Mouse (Mus musculus): Measurements from ENCODE around the gene Tmc6.
A peak's percentile ranks its signal among the peaks of the same experiment; 100 is the strongest.
"Not testable (repeated sequence)": the region's sequence is repeated elsewhere in the genome, so short reads cannot be mapped to it uniquely, and the experiment has no call there.

Tmc6 gene

GRCm38 (mm10) chr11:117809407-117810311 lies 27.7 kb upstream of the Tmc6 start, which contains the start of the genes Gm20708 and Syngr2:
Gene Gm20708 (plus strand): TSS chr11:117809668.
Gene Syngr2 (plus strand): TSS chr11:117809668.
- DNase-seq = peak; percentile 83

- no peak for DNase-seq
Observed at GRCm38 (mm10) chr11:117806781-117807180, 24.8 kb upstream of the Tmc6 start.

- DNase-seq = no peak
Observed at GRCm38 (mm10) chr11:117803166-117803688, 21.2 kb upstream of the Tmc6 start.

GRCm38 (mm10) chr11:117801650-117802049 lies 19.7 kb upstream of the Tmc6 start:
- DNase-seq = no peak

DNA sequence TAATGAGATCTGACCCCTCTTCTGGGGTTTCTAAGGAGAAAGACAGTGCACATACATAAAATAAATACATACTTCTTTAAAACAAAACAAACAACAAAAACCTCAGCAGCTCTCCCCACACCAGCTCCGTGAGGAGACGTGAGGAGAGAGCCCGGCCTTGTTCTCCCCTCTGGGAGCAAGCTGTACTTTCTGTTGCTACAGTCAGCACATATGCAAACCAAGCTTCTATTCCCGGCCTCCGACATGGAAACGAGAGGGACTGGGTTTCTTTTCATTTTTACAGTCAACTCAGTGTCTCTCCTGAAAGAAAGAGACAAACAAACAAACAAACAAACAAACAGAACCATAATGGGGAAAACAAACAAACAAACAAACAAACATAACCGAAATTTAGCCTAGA lies 18.0 kb upstream of the Tmc6 start:
- DNase-seq = no peak

DNA sequence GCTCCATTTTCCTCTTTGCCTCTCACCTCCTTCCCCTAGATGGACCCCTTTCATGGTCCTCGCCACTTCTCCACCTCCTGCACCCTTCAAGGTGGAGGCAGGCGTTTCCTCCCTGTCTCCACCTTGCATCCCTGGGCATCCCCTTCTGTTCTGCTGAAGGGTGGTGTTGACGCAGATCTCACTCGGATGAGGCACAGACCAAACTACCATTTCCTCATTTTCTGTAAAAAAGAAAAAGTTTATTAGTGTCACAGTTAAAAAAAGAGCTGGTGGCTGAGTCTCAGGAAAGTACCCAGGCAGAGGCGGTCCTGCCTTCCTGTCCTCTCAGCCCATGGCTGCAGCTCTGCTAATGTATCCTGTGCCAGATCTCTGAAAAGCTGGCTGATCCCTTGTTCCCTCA lies 17.2 kb upstream of the Tmc6 start:
- DNase-seq = no peak

GRCm38 (mm10) chr11:117798160-117798541 lies 16.2 kb upstream of the Tmc6 start:
- DNase-seq = peak; percentile 42

GRCm38 (mm10) chr11:117797511-117798159 lies 15.6 kb upstream of the Tmc6 start, which contains the start of gene 6030468B19Rik:
Gene 6030468B19Rik (plus strand): TSS chr11:117797660.
- DNase-seq = peak; percentile 42

- DNase-seq = no peak
Observed at GRCm38 (mm10) chr11:117796954-117797353, 15.0 kb upstream of the Tmc6 start.

DNA sequence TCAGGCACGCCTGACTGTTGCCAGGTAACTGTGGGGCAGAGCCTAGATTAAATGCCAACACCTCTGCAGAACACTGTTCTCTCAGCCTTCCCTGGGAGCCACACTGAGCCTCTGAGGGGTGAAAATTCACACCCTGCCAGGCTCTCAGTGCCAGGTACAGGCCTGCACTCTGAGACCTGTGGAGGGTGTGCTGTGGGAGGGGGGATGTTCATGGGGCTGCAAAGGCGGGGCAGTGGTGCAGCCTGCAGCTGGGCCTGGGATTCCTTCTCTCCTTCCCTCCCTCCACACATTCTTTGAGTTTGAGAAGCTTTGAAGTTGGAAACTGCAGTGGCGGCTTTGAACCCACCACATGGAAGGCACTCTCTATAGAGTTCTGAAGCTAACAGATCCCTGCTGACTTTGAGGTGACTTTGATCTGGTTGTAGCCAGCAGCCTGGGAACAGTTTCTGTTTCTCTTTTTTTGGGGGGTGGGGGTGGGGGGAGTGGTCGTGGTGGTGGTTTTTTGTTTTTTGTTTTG lies 12.1 kb upstream of the Tmc6 start:
- peak; percentile 53 for DNase-seq

GRCm38 (mm10) chr11:117792281-117792888 lies 10.4 kb upstream of the Tmc6 start:
- peak; percentile 72 for DNase-seq

GRCm38 (mm10) chr11:117791441-117791761 lies 9.4 kb upstream of the Tmc6 start:
- no peak for DNase-seq

DNA sequence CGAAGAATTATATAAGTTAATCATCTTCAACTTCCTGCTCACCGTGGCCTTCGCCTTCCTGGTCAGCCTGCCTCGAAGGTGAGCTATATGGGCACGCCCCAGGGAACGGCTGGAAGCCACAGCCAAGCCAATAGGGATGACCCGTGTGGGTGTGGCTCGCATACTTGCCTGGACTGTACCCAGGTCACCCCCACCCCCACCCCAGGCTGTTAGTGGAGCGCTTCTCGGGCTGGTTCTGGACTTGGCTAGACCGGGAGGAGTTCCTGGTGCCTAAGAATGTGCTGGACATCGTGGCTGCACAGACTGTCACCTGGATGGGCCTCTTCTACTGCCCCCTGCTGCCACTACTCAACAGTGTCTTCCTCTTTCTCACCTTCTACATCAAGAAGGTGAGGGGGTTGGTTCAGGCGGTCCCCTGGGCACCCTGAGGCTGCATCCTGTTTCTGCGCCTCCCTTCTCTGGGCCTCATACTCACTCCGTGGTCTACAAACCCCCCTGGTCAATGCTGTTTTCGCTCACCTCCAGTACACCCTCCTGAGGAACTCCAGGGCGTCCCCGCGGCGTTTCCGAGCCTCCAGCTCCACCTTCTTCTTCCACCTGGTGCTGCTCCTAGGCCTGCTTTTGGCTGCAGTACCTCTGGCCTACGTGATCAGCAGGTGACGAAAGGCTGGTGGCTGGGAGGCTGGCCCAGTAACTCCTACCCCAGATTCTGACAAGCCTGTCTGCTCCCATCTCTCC lies 8.9 kb upstream of the Tmc6 start:
- DNase-seq = peak; percentile 59

DNA sequence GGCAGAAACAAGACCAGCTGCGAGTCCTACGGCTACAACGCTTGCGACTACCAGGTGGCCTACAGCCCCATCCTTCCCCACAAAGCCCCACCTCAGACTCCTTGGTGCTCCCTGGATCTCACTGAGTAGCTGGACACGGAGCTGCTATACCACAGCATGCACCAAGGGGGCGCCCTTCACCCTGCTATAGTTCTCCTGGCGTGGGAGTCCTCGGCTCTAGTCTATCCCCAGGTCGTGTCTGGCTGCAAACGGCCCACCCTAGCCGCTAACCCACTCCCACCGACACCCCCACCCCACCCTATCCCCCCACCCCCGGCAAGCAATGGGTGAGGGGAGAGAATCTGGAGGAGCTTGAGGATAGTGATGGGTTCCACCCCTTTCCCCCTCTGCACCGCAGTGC lies 8.3 kb upstream of the Tmc6 start:
- DNase-seq = peak; percentile 85

DNA sequence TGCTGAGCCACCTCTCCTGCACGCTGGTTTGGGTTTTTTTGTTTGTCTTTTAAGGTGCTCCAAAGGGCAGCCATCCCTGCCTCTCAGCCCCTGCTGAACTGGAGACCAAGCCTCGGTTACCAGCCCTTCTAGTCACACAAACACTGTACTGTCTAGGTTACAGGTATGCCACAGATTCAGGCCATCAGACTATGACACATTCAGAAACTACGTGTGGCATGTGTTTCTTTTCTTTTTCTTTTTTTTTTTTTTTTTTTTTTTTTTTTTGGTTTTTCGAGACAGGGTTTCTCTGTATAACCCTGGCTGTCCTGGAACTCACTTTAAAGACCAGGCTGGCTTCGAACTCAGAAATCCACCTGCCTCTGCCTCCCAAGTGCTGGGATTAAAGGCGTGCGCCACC lies 6.5 kb upstream of the Tmc6 start:
- DNase-seq = not testable (repeated sequence)

- DNase-seq = peak; percentile 86
Observed at GRCm38 (mm10) chr11:117786294-117786693, 4.3 kb upstream of the Tmc6 start.

DNA sequence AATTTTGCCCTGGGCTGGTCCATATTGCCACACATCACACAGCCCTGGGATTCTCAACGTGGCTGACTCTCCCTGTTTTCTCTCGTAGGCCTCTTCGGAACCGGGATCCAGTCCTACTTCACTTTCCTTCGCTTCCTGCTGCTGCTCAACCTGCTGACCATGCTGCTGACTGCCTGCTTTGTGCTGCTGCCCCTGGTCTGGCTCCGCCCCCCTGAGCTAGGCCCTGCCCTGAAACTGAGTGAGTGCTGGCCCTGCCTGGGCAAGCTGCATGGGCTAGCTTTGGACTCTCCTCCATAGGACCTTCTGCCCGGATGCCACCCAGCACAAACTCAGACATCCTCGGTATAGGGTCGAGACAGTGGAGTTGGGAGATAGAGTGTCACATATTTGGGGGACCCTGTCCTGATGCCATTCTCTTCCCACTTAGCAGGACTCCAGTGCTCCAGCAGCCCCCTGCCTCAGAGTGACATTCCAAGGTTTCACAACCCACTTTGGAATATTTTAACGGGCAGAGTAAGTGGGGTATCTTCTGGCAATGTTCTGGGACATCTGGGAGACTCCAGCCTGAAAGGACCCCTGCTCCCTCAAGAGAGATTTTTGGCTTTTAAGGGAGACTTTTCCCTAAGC lies 1.8 kb upstream of the Tmc6 start:
- peak; percentile 67 for DNase-seq

DNA sequence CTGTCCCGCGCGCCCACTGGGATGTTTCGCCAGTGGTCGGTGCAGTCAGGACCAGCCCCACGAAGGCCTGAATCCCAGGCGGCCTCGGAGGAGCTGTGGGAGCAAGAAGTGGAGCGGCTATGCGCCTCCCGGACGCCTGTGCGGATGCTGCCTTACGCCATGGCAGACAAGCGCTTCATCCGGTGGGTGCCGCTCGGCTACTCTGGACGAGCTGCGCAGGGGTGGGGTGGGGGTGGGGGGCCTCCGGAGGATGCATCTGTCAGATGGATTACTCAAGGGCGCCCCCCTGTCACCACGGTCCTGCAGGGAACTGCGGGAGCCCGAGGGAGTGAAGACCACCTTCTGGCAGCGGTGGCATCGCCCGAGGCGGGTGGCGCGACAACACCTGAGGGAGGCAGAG lies 1.1 kb upstream of the Tmc6 start:
- peak; percentile 97 for DNase-seq

- no peak for DNase-seq
Observed at GRCm38 (mm10) chr11:117782705-117783034, 672 bp upstream of the Tmc6 start.

DNA sequence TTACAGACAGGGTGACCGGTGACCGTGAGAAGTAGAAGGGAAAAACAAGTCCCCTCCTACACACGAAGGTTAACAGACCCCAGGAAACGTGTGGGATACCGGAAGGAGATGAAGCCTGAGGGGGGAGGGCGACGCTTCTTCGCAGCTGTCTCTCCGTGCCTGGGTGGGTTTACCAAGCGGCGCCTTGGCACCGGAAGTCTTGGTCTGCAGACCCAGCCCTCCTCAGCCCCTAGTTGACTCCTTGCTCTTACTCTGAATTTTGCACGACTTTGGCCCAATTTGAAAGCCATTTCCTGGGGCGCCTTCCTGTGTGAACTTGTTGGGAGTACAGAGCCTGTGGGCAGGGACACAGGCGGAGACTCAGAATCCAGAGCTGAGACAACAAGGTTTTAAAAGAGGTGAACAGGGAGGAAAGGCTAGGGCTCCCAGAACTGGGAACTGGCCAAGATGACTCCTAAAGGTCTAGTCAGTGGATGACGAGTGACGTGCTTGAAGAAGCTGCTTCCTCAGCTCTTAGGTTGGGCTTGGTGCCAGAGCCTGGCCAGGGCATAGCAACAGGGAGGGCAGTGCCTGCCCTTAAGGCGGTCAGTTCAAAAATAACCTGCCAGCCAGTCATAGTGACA lies 688 bp downstream of the Tmc6 start:
- DNase-seq = peak; percentile 86

- DNase-seq = peak; percentile 92
Observed at GRCm38 (mm10) chr11:117780582-117781111, 1.4 kb downstream of the Tmc6 start.

GRCm38 (mm10) chr11:117780199-117780515 lies 1.8 kb downstream of the Tmc6 start:
- no peak for DNase-seq
